Mouse (Mus musculus) thymus, postnatal 10 days (tissue): ENCODE data around the gene Draxin.
"Not testable (repeated sequence)": the region's sequence is repeated elsewhere in the genome, so short reads cannot be mapped to it uniquely, and the experiment has no call there.

ENCODE experiments used
- DNase-seq, 2 experiments: peaks; one replicate each; pipeline ENCODE4 v3.0.0; 2021; ENCODE audit warnings: low spot score in 2 of 2

Gene Draxin

GRCm38 (mm10) chr4:148056801-148057200 lies 73.7 kb downstream of the Draxin start:
- DNase-seq = no peak

- no peak for DNase-seq
Measured at GRCm38 (mm10) chr4:148056246-148056645, 74.3 kb downstream of the Draxin start.

- DNase-seq = no peak
Measured at GRCm38 (mm10) chr4:148054961-148055695, 75.4 kb downstream of the Draxin start.

DNA sequence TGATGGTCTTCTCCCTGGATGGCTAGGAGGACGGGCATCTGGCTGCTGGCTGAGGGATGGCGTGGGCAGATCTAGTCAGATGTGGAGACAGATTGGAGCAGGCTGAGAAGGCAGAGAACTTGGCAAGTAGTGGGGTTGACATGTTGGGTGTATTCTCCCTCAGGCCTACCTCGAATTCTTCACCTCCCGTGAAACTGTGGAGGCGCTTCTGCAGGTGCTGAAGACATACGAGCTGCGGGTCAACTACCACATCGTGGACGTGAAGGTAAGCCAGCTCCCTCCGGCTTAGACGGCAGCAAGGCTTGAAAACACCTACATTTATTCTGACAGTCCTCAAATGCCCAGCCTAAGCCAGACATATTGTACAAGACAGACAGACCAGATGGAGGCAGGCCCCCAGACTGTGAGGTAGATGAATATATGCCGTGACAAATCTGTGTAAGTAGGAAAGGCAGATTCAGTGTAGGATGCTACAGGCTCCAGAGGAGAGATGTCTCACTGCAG lies 77.0 kb downstream of the Draxin start:
- DNase-seq = no peak

GRCm38 (mm10) chr4:148052976-148053375 lies 77.5 kb downstream of the Draxin start:
- no peak for DNase-seq

GRCm38 (mm10) chr4:148051886-148052285 lies 78.6 kb downstream of the Draxin start:
- no peak for DNase-seq

- no peak for DNase-seq
Measured at GRCm38 (mm10) chr4:148051046-148051776, 79.3 kb downstream of the Draxin start.

- DNase-seq = not testable (repeated sequence)
Measured at GRCm38 (mm10) chr4:148050396-148050914, 80.0 kb downstream of the Draxin start.
